Mouse (Mus musculus): ENCODE data around the gene Hsdl2. TPM values are rescaled to one million over a fixed set of nuclear protein-coding genes. Genes with fewer than 3 reads are reported as not detected.
A peak's percentile ranks its signal among the peaks of the same experiment; 100 is the strongest.

The Hsdl2 gene
- polyA plus RNA-seq, 1 experiment from 2014 or later, result 22.6 TPM

DNA sequence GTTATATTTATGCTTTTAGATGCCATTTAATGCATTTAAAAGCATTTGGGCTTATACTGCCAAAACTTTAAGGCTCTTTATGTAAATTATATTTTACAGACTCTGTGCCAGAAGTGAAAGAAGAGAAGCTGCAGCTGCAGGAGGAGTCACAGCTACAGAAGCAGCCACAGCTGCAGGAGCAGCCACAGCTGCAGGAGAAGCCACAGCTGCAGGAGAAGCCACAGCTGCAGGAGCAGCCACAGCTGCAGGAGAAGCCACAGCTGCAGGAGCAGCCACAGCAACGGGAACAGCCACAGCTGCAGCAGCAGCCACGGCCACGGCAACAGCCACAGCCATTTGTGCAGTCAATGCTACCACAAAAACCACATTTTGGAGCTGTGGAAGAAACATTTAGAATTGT is 29.0 kb downstream of the Hsdl2 start:
- Histone ChIP-seq H3K4me1 (no peaks in the 10 kb centered on the region), H3K36me3 (no peaks in the 10 kb centered on the region), H3K27me3 (ENCODE audit: low read depth, poor library complexity, severe bottlenecking) (no peaks in the 10 kb centered on the region), H3K27ac (replicated peaks) (no peak overlapping the region), H3K4me3 (no peak overlapping the region), H3K9me3 (replicated peaks) (no peaks in the 10 kb centered on the region)
- DNase-seq (ENCODE audit: low spot score), result no peak
- 77% methylated on average over 3 of the region's 3 CpGs for WGBS

DNA sequence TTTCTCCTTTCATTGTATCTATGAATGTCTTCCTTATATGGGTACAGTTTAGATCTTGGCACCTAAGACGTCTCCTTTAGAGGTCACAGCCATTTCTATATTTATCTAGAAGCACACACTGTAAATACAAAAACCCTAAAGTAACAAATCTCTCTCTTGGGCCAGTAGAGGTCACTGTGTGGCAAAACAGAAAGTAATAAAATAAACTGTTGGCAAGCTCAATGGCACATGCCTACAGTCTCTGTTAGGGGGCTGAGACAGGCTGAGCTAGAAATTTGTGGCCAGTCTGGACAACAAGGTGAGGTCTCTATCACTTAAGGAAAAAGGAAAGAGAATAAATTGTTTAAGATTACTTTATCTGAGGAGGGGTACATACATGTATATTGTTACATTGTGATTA is 33.6 kb downstream of the Hsdl2 start:
- Histone ChIP-seq H3K9me3 (replicated peaks) (no peaks in the 10 kb centered on the region), H3K4me1 (no peaks in the 10 kb centered on the region), H3K27me3 (ENCODE audit: low read depth, poor library complexity, severe bottlenecking) (no peaks in the 10 kb centered on the region), H3K36me3 (no peaks in the 10 kb centered on the region), H3K4me3 (no peak overlapping the region), H3K27ac (replicated peaks) (no peak overlapping the region)
- WGBS, result 45% methylated on average over 1 of the region's 1 CpGs
- DNase-seq (ENCODE audit: low spot score), result no peak

DNA sequence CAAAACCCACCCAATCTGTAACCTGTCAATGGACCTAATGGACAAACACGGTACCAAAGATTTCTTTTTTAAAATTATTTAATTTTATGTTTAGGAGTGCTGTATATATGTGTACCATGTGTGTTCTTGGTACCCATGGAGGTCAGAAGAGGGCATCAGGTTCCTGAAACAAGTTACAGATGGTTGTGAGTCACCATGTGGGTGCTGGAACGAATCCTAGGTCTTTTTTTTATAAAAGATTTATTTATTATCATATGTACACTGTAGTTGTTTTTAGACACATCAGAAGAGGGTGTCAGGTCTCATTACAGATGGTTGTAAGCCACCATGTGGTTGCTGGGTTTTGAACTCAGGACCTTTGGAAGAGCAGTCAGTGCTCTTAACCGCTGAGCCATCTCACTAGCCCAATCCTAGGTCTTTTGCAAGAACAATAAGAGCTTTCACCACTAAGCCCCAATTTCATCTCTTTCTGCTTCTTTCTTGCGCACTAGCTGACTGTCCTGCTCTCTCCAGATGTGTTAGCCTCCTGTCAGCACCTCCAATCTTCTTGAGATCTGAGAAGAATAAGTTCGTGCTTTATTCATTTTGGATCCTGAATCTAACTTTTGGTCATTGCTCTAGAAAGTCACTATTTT is 38.4 kb downstream of the Hsdl2 start:
- no peaks in the 10 kb centered on the region for H3K36me3 ChIP-seq
- H3K4me1 ChIP-seq, result no peaks in the 10 kb centered on the region
- H3K27me3 ChIP-seq (ENCODE audit: low read depth, poor library complexity, severe bottlenecking), result no peaks in the 10 kb centered on the region
- no peaks in the 10 kb centered on the region for H3K9me3 ChIP-seq (replicated peaks)
- 87% methylated on average over 5 of the region's 5 CpGs for WGBS
- DNase-seq (ENCODE audit: low spot score), result no peak
- no peak overlapping the region for H3K4me3 ChIP-seq
- H3K27ac ChIP-seq (replicated peaks), result no peak overlapping the region

DNA sequence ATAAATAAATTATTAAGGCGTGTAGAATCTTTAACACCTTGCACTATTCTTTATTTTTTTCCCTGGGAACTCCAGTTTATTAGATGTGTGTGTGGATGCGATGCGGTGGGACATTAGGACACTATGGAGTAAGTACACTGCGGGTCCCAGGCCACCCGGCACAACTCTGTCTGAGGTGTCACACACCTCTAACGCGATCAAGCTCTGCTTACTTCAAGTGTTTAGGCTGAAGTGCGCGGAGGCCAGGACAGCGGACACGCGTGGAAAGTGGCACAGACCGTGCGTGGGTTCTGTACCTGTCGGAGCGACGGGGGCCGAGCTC is 44.3 kb downstream of the Hsdl2 start:
- Histone ChIP-seq H3K27ac (replicated peaks) (peak overlapping the region; percentile 98), H3K4me1 (peaks cover 42% of the 10 kb centered on the region), H3K9me3 (replicated peaks) (no peaks in the 10 kb centered on the region), H3K27me3 (ENCODE audit: low read depth, poor library complexity, severe bottlenecking) (no peaks in the 10 kb centered on the region), H3K4me3 (peak overlapping the region; percentile 93), H3K36me3 (no peaks in the 10 kb centered on the region)
- DNase-seq (ENCODE audit: low spot score), result no peak
- 3% methylated on average over 18 of the region's 18 CpGs for WGBS

DNA sequence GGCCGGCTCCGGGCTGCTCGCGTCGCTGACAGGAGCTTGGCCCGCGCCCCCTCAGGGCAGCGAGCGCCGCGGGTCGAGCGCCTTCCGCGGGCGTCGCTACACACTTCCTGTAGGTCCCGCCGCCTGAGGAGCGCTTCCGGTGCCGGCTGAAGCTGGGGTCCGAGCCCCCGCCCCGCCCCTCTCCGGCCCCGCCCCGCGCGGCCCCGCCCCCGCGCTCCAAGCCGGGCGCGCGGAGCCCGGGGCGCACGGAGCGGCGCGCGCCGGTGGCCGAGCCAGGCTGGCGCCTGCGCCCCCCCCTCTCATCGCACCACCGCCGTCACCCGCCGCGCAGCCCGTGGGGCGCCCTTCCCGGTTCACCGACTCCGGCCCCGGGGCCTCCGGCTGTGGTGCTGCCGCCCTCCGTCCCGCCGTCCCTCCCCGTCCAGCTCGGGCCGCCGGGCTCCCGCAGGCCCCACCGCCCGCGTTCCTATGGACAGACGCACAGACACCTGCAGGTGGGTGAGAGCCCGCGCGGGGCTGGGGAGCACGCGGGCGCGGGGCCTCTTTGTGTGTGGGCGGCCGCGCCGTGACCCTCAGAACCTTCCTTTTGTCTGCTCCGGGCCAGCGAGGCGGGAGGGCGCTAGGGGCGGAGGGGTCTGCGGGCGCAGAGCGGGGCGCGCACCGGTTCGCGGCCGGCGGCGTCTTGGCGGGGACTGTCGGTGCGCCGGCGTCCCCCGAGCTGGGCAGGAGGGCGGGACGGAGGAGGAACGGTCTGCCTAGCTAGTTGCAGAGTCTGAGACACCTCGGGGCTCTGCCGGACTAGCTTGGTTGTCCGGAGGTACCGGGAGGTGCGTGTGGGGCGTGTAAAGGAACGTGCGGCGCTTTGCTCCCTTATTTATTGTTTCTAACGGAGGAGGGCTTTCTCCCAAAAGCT is 44.9 kb downstream of the Hsdl2 start, which contains the start of gene E130308A19Rik:
Gene E130308A19Rik (plus strand): TSS at position 214 of the 913 bp plus-strand sequence.
- DNase-seq (ENCODE audit: low spot score), result peak; percentile 87
- Histone ChIP-seq H3K27ac (replicated peaks) (peak within 1 kb of the TSS; percentile 98), H3K36me3 (no peaks in the 10 kb centered on the region), H3K9me3 (replicated peaks) (no peaks in the 10 kb centered on the region), H3K4me3 (peak within 1 kb of the TSS; percentile 93), H3K4me1 (peaks cover 49% of the 10 kb centered on the region), H3K27me3 (ENCODE audit: low read depth, poor library complexity, severe bottlenecking) (no peaks in the 10 kb centered on the region)
- WGBS, result under 1% methylated on average over 114 of the region's 120 CpGs

DNA sequence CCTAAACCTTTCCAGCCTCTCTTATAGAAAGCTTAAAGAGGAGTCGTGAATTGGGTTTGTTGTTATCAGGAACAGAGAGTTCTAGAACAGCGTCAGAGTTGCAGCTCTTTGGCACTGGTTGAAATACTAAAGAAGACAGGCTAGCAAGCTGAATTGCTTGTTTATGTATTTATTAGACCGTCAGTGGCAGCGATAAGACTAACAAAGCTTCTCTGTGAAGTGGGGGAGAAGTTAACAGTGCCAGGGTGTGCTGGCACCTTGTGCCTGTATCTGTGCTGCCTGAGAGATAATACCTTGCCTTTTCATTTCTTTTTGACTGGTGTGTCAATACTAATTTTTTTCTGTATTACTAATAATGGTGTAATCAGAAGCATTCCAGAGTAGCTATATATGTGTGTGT is 46.9 kb downstream of the Hsdl2 start:
- peak overlapping the region; percentile 63; the same call in 1 of the 2 replicates for H3K27ac ChIP-seq (replicated peaks)
- H3K36me3 ChIP-seq, result no peaks in the 10 kb centered on the region
- H3K4me3 ChIP-seq, result peak overlapping the region; percentile 93
- H3K27me3 ChIP-seq (ENCODE audit: low read depth, poor library complexity, severe bottlenecking), result no peaks in the 10 kb centered on the region
- peaks cover 66% of the 10 kb centered on the region for H3K4me1 ChIP-seq
- WGBS, result 69% methylated on average over 4 of the region's 4 CpGs
- DNase-seq (ENCODE audit: low spot score), result no peak
- H3K9me3 ChIP-seq (replicated peaks), result no peaks in the 10 kb centered on the region

DNA sequence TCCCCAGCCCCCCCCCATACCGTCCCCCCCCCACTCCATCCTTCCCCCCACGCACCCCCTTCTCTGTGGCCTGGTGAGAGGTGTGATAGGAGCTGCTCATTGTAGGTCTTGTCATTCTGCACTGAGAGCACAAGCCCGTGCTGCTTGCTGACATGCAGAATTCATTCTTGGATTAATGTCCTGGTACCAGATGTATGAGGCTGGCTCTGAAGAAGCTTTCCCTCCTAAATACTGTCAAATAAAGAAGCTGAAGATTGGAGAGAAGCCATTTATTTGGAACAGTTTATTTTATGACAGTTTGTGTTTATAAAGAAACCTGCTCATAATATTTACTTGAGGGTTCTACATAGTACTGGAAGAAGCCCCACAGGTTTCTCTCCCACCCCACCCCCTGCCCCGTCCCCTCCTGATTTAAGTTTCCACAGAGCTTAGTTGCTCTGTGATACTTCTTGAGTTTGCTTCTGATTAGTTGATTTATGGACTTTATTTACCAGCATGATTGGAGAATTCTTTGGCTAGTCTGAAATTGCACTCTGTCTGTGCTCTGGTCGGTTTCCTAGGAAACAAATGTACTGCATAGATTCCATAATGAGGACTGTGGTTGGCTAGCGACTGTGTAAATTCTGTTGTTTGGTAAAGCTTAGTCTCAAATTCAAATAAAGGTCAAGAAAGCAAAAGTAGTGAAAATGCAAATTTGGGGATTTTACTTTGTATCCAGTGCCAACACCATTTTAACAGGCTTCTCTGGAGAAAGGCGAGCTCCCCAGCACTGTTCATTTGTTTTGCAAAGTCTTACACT is 47.9 kb downstream of the Hsdl2 start:
- DNase-seq (ENCODE audit: low spot score), result no peak
- H3K4me1 ChIP-seq, result peaks cover 74% of the 10 kb centered on the region
- no peaks in the 10 kb centered on the region for H3K27me3 ChIP-seq (ENCODE audit: low read depth, poor library complexity, severe bottlenecking)
- H3K27ac ChIP-seq (replicated peaks), result peak overlapping the region; percentile 67; the same call in 1 of the 2 replicates
- H3K9me3 ChIP-seq (replicated peaks), result no peaks in the 10 kb centered on the region
- H3K36me3 ChIP-seq, result no peaks in the 10 kb centered on the region
- WGBS, result 21% methylated on average over 7 of the region's 7 CpGs
- peak overlapping the region; percentile 39 for H3K4me3 ChIP-seq

DNA sequence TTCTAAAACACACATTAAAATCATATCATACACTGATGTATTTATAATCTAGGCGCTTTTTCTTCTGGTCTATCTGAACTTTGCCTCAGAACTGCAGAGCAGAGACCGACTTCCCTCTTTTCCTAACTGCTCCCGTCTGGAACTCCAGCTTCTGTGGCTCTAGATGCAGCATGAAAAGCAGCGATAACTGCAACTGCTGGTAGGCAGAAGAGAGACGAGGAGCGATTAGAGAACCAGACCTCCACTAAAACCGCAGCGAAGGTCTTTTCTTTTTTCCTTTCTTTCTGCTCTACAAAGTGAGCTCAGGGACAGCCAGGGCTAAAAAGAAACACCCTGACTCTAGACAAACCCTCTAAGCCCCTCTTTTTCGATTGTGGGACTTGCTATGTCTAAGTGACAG is 48.8 kb downstream of the Hsdl2 start:
- no peaks in the 10 kb centered on the region for H3K36me3 ChIP-seq
- H3K4me3 ChIP-seq, result peak overlapping the region; percentile 30; the same call in 1 of the 2 replicates
- peaks cover 77% of the 10 kb centered on the region for H3K4me1 ChIP-seq
- H3K27ac ChIP-seq (replicated peaks), result 0 out of 2 replicates have a peak overlapping the region, but pooled peaks have one; percentile 43
- WGBS, result 62% methylated on average over 9 of the region's 9 CpGs
- no peak for DNase-seq (ENCODE audit: low spot score)
- H3K27me3 ChIP-seq (ENCODE audit: low read depth, poor library complexity, severe bottlenecking), result no peaks in the 10 kb centered on the region
- no peaks in the 10 kb centered on the region for H3K9me3 ChIP-seq (replicated peaks)

DNA sequence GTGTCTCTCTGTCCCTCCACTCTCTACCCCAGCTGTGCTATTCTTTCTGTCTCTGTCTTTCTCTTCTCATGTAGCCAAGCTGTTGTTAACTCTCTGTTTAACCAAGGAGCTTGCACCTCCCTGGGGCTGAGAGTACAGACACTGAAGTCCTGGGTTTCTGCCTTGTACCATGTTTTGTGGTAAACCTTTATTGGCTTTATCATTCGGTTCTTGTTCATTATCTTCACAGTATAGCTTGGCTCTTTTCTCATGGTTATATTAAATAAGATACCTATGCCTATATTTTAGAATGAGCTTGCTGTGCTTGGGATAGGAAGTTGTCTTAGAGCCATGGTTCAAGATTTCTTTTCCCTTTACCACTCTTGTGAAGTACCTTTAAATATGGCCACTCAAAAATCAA is 53.2 kb downstream of the Hsdl2 start:
- Histone ChIP-seq H3K9me3 (replicated peaks) (no peaks in the 10 kb centered on the region), H3K36me3 (no peaks in the 10 kb centered on the region), H3K27me3 (ENCODE audit: low read depth, poor library complexity, severe bottlenecking) (no peaks in the 10 kb centered on the region), H3K4me3 (no peak overlapping the region), H3K4me1 (peaks cover 63% of the 10 kb centered on the region), H3K27ac (replicated peaks) (no peak overlapping the region)
- WGBS, result 82% methylated on average over 1 of the region's 1 CpGs
- DNase-seq (ENCODE audit: low spot score), result no peak

DNA sequence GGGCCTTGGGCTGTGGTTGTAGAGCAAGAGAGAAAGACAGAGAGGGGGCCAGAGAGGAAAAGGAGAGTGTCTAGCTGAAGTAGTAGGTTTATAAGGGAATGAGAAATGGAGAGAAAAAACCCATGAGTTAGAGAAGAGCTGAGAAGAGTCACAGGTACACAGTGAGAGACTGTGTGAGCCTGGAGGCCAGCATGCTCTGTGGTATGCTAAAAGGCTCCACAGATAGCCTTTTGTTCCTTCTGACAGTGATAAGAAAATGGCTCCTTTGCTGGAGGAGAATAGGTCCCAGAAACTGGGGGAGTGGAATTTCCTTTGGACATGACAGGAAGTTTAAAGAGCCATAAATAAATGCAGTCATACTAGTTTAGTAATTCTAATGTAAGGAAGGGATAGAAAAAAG is 57.8 kb downstream of the Hsdl2 start:
- no peaks in the 10 kb centered on the region for H3K9me3 ChIP-seq (replicated peaks)
- H3K4me1 ChIP-seq, result peaks cover 34% of the 10 kb centered on the region
- no peak for DNase-seq (ENCODE audit: low spot score)
- no peak overlapping the region for H3K27ac ChIP-seq (replicated peaks)
- H3K36me3 ChIP-seq, result no peaks in the 10 kb centered on the region
- no peak overlapping the region for H3K4me3 ChIP-seq
- no peaks in the 10 kb centered on the region for H3K27me3 ChIP-seq (ENCODE audit: low read depth, poor library complexity, severe bottlenecking)

DNA sequence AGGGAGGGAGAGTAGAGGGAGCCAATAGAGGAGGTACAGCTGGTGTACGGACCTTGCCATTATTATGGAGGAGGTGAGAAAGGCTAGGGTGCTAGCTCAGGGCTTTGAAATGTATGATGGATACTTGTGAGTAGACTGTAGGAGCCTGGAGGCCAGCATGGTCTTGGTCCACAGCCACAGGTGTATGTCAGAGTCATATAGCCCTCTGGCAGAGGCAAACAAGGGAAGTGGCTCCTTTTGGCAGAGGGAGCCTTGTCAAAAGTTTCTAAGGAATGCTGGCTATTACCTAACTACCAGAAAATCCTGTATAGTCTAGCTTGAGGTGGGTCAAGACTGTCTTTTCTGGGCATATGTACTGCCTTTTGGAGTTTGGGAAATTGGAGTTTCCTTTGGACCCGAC is 59.4 kb downstream of the Hsdl2 start:
- Histone ChIP-seq H3K9me3 (replicated peaks) (no peaks in the 10 kb centered on the region), H3K4me3 (no peak overlapping the region), H3K4me1 (peaks cover 25% of the 10 kb centered on the region), H3K27me3 (ENCODE audit: low read depth, poor library complexity, severe bottlenecking) (no peaks in the 10 kb centered on the region), H3K36me3 (no peaks in the 10 kb centered on the region), H3K27ac (replicated peaks) (no peak overlapping the region)
- no peak for DNase-seq (ENCODE audit: low spot score)
- 90% methylated on average over 2 of the region's 2 CpGs for whole genome bisulfite sequencing

DNA sequence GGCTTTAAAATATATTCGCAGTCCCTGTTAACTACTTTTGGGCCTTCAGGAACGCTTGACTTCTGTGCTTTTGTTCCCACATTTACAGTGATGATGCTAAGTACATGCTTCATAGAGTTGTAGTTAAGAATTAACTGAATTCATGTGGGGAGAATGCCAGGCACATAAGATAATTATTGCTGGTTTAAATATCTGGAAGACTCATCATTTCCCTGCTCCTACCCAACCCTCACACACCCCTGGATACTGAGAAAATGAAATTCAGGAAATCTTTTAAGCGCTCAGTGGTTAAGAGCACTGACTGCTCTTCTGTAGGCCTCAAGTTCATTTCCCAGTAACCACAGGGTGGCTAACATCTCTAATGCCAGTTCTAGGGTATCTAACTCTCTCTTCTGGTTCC is 60.7 kb downstream of the Hsdl2 start:
- Histone ChIP-seq H3K27me3 (ENCODE audit: low read depth, poor library complexity, severe bottlenecking) (no peaks in the 10 kb centered on the region), H3K9me3 (replicated peaks) (no peaks in the 10 kb centered on the region), H3K27ac (replicated peaks) (no peak overlapping the region), H3K4me3 (no peak overlapping the region), H3K36me3 (no peaks in the 10 kb centered on the region), H3K4me1 (peaks cover 22% of the 10 kb centered on the region)
- 93% methylated on average over 3 of the region's 3 CpGs for WGBS
- no peak for DNase-seq (ENCODE audit: low spot score)

Data from midbrain, embryonic 10.5 days (tissue).